Mouse (Mus musculus) embryonic facial prominence, embryonic 11.5 days (tissue): ENCODE data around the gene Lrfn2. TPM values are rescaled to one million over a fixed set of nuclear protein-coding genes. Genes with fewer than 3 reads are reported as not detected.

Experiments
- ATAC-seq: fragments of 200-750 bp; cut with Nextera tagmentation; replicated peaks from 2 replicates; pipeline ENCODE4 v1.8.0; 2017; ENCODE audit warnings: low read depth; ENCODE audit not compliant: insufficient number of reproducible peaks, low FRiP score, low TSS enrichment
- DNase-seq: peaks from one replicate; pipeline ENCODE4 v3.0.0-alpha.2; 2015; ENCODE audit warnings: low spot score
- H3K27ac ChIP-seq: fragments of 300-500 bp; sonication (generic); replicated peaks from 2 replicates; pipeline ENCODE4 v1.5.1; 2014; ENCODE audit warnings: mild to moderate bottlenecking, low read depth, low read length, control low read depth
- H3K27me3 ChIP-seq: fragments of 300-500 bp; sonication (generic); 2 replicates; pipeline ENCODE4 v1.6.1; 2014; ENCODE audit warnings: mild to moderate bottlenecking, low read length, moderate library complexity, mixed read lengths; ENCODE audit not compliant: control insufficient read depth, insufficient read depth
- H3K36me3 ChIP-seq: fragments of 300-500 bp; sonication (generic); replicated peaks from 2 replicates; pipeline ENCODE4 v1.6.1; 2014; ENCODE audit warnings: low read depth, mild to moderate bottlenecking, low read length, moderate library complexity, mixed read lengths; ENCODE audit not compliant: control insufficient read depth, insufficient read depth
- H3K4me1 ChIP-seq: fragments of 300-500 bp; sonication (generic); 2 replicates; pipeline ENCODE4 v1.6.1; 2014; ENCODE audit warnings: low read length, mixed read lengths; ENCODE audit not compliant: control insufficient read depth, insufficient read depth
- H3K4me2 ChIP-seq: fragments of 300-500 bp; sonication (generic); 2 replicates; pipeline ENCODE4 v1.6.1; 2014; ENCODE audit warnings: low read depth, mild to moderate bottlenecking, control low read depth, low read length, moderate library complexity
- H3K4me3 ChIP-seq: fragments of 300-500 bp; sonication (generic); 2 replicates; pipeline ENCODE4 v1.5.1; 2014; ENCODE audit warnings: low read depth, low read length, control low read depth
- H3K9ac ChIP-seq: fragments of 300-500 bp; sonication (generic); replicated peaks from 2 replicates; pipeline ENCODE4 v1.6.1; 2014; ENCODE audit warnings: mild to moderate bottlenecking, control low read depth, low read length
- H3K9me3 ChIP-seq: fragments of 300-500 bp; sonication (generic); replicated peaks from 2 replicates; pipeline ENCODE4 v1.6.1; 2016; ENCODE audit warnings: mild to moderate bottlenecking, low read length, inconsistent platforms, mixed read lengths; ENCODE audit not compliant: control insufficient read depth
- WGBS: fragments of 180-500 bp; shearing (Covaris S2); extraction: QIAGEN DNeasy Blood & Tissue Kit; methylation state at CpG from one replicate; pipeline ENCODE4 v1.1.7; 2014; 5-methylcytosine and 5-hydroxymethylcytosine counted together
- polyA plus RNA-seq: library from polyadenylated mRNA; unstranded; fragments of >200 nt; fragmentation: Nextera tagmentation; extraction: Ambion mirVana; gene quantifications from 2 replicates; pipeline ENCODE4 v1.2.1, GENCODE M21; 2014

Gene Lrfn2
- polyA plus RNA-seq, 1 experiment from 2014 or later, result 0.18 TPM

- no peak overlapping the region for H3K27ac ChIP-seq
- no peak overlapping the region for H3K4me2 ChIP-seq
- H3K9ac ChIP-seq, result no peak overlapping the region
- H3K4me1 ChIP-seq, result no peaks in the 10 kb centered on the region
- 85% methylated on average over 11 of the region's 11 CpGs for WGBS
- no peak overlapping the region for H3K4me3 ChIP-seq
- no peaks in the 10 kb centered on the region for H3K27me3 ChIP-seq
- DNase-seq (no peak), ATAC-seq (no peak)
- H3K9me3 ChIP-seq, result no peaks in the 10 kb centered on the region
- H3K36me3 ChIP-seq, result no peaks in the 10 kb centered on the region
These were observed 119.1 kb downstream of the Lrfn2 start for GRCm38 (mm10) chr17:49051231-49051630.

- 91% methylated on average over 8 of the region's 8 CpGs for WGBS
- Histone ChIP-seq H3K36me3 (no peaks in the 10 kb centered on the region), H3K9ac (no peak overlapping the region), H3K27me3 (no peaks in the 10 kb centered on the region), H3K9me3 (no peaks in the 10 kb centered on the region), H3K4me3 (no peak overlapping the region), H3K4me1 (no peaks in the 10 kb centered on the region), H3K4me2 (no peak overlapping the region), H3K27ac (no peak overlapping the region)
- ATAC-seq (no peak), DNase-seq (no peak)
These were observed 129.0 kb downstream of the Lrfn2 start for GRCm38 (mm10) chr17:49061141-49061540.

GRCm38 (mm10) chr17:49063789-49064188 lies 131.6 kb downstream of the Lrfn2 start:
- Histone ChIP-seq H3K9ac (no peak overlapping the region), H3K27ac (no peak overlapping the region), H3K36me3 (no peaks in the 10 kb centered on the region), H3K4me2 (no peak overlapping the region), H3K27me3 (no peaks in the 10 kb centered on the region), H3K9me3 (no peaks in the 10 kb centered on the region), H3K4me1 (no peaks in the 10 kb centered on the region), H3K4me3 (no peak overlapping the region)
- DNase-seq (no peak), ATAC-seq (no peak)
- 34% methylated on average over 3 of the region's 3 CpGs for WGBS

GRCm38 (mm10) chr17:49064526-49064925 lies 132.3 kb downstream of the Lrfn2 start:
- 89% methylated on average over 8 of the region's 8 CpGs for WGBS
- no peak overlapping the region for H3K9ac ChIP-seq
- no peaks in the 10 kb centered on the region for H3K27me3 ChIP-seq
- H3K27ac ChIP-seq, result no peak overlapping the region
- no peaks in the 10 kb centered on the region for H3K9me3 ChIP-seq
- ATAC-seq (no peak), DNase-seq (no peak)
- no peak overlapping the region for H3K4me2 ChIP-seq
- H3K4me3 ChIP-seq, result no peak overlapping the region
- H3K36me3 ChIP-seq, result no peaks in the 10 kb centered on the region
- no peaks in the 10 kb centered on the region for H3K4me1 ChIP-seq

GRCm38 (mm10) chr17:49065050-49065449 lies 132.9 kb downstream of the Lrfn2 start:
- WGBS, result 82% methylated on average over 3 of the region's 3 CpGs
- H3K4me2 ChIP-seq, result no peak overlapping the region

GRCm38 (mm10) chr17:49066748-49067147 lies 134.6 kb downstream of the Lrfn2 start:
- Histone ChIP-seq H3K4me2 (no peak overlapping the region), H3K4me3 (no peak overlapping the region), H3K9ac (no peak overlapping the region), H3K27me3 (no peaks in the 10 kb centered on the region), H3K36me3 (no peaks in the 10 kb centered on the region), H3K27ac (no peak overlapping the region), H3K9me3 (no peaks in the 10 kb centered on the region), H3K4me1 (no peaks in the 10 kb centered on the region)
- DNase-seq, result no peak
- WGBS, result 65% methylated on average over 6 of the region's 6 CpGs
- ATAC-seq, result no peak

More at GRCm38 (mm10) chr17:49065050-49065449, 132.9 kb downstream of the Lrfn2 start:
- ATAC-seq, result no peak
- Histone ChIP-seq H3K4me1 (no peaks in the 10 kb centered on the region), H3K27me3 (no peaks in the 10 kb centered on the region), H3K9me3 (no peaks in the 10 kb centered on the region), H3K9ac (no peak overlapping the region), H3K27ac (no peak overlapping the region), H3K36me3 (no peaks in the 10 kb centered on the region), H3K4me3 (no peak overlapping the region)
- no peak for DNase-seq

GRCm38 (mm10) chr17:49078168-49078567 lies 146.0 kb downstream of the Lrfn2 start:
- H3K27me3 ChIP-seq, result no peaks in the 10 kb centered on the region
- no peak overlapping the region for H3K9ac ChIP-seq
- no peak overlapping the region for H3K4me2 ChIP-seq
- H3K4me3 ChIP-seq, result no peak overlapping the region
- DNase-seq (no peak), ATAC-seq (no peak)
- WGBS, result 64% methylated on average over 2 of the region's 2 CpGs
- no peaks in the 10 kb centered on the region for H3K36me3 ChIP-seq
- H3K27ac ChIP-seq, result no peak overlapping the region
- H3K4me1 ChIP-seq, result no peaks in the 10 kb centered on the region
- H3K9me3 ChIP-seq, result no peaks in the 10 kb centered on the region

- Histone ChIP-seq H3K4me3 (no peak overlapping the region), H3K27ac (no peak overlapping the region), H3K9me3 (no peaks in the 10 kb centered on the region), H3K36me3 (no peaks in the 10 kb centered on the region), H3K9ac (no peak overlapping the region), H3K4me1 (no peaks in the 10 kb centered on the region), H3K27me3 (no peaks in the 10 kb centered on the region), H3K4me2 (no peak overlapping the region)
- DNase-seq, result no peak
- 62% methylated on average over 2 of the region's 2 CpGs for WGBS
- no peak for ATAC-seq
These were observed 147.5 kb downstream of the Lrfn2 start for GRCm38 (mm10) chr17:49079647-49080046.
